Mouse (Mus musculus) limb, embryonic 13.5 days (tissue): ENCODE measurements around the gene Pacrg. TPM values are rescaled to one million over a fixed set of nuclear protein-coding genes. Genes with fewer than 3 reads are reported as not detected.

Experiments used
- ATAC-seq: fragments of 200-750 bp; cut with Nextera tagmentation; 2 replicates; pipeline ENCODE4 v1.8.0; 2017; ENCODE audit warnings: low read depth, moderate number of reproducible peaks, moderate TSS enrichment; ENCODE audit not compliant: low FRiP score
- H3K27ac ChIP-seq: fragments of 300-500 bp; sonication (generic); 2 replicates; pipeline ENCODE4 v1.5.1; 2015; ENCODE audit warnings: inconsistent platforms, mild to moderate bottlenecking, moderate library complexity
- H3K27me3 ChIP-seq: fragments of 300-500 bp; sonication (generic); 2 replicates; pipeline ENCODE4 v1.6.1; 2015; ENCODE audit warnings: mild to moderate bottlenecking, inconsistent platforms
- H3K36me3 ChIP-seq: fragments of 300-500 bp; sonication (generic); 2 replicates; pipeline ENCODE4 v1.6.1; 2015; ENCODE audit warnings: inconsistent platforms, mild to moderate bottlenecking, moderate library complexity
- H3K4me1 ChIP-seq: fragments of 300-500 bp; sonication (generic); 2 replicates; pipeline ENCODE4 v1.6.1; 2015; ENCODE audit warnings: inconsistent platforms
- H3K4me2 ChIP-seq: fragments of 300-500 bp; sonication (generic); replicated peaks from 2 replicates; pipeline ENCODE4 v1.6.1; 2015; ENCODE audit warnings: inconsistent platforms, mild to moderate bottlenecking, moderate library complexity
- H3K4me3 ChIP-seq: fragments of 300-500 bp; sonication (generic); 2 replicates; pipeline ENCODE4 v1.5.1; 2015; ENCODE audit warnings: moderate library complexity, mild to moderate bottlenecking, inconsistent platforms
- H3K9ac ChIP-seq: fragments of 300-500 bp; sonication (generic); 2 replicates; pipeline ENCODE4 v1.6.1; 2015; ENCODE audit warnings: mild to moderate bottlenecking, inconsistent platforms
- H3K9me3 ChIP-seq: fragments of 300-500 bp; sonication (generic); 2 replicates; pipeline ENCODE4 v1.6.1; 2016; ENCODE audit warnings: inconsistent platforms
- WGBS: fragments of 180-500 bp; shearing (Covaris S2); methylation state at CpG from one replicate; pipeline ENCODE4 v1.1.7; 2015; 5-methylcytosine and 5-hydroxymethylcytosine counted together
- polyA plus RNA-seq: library from polyadenylated mRNA; unstranded; fragments of >200 nt; fragmentation: Nextera tagmentation; extraction: Ambion mirVana; gene quantifications from 2 replicates; pipeline ENCODE4 v1.2.1, GENCODE M21; 2015

Pacrg gene
- polyA plus RNA-seq, 1 experiment from 2014 or later = 1.4 TPM

DNA sequence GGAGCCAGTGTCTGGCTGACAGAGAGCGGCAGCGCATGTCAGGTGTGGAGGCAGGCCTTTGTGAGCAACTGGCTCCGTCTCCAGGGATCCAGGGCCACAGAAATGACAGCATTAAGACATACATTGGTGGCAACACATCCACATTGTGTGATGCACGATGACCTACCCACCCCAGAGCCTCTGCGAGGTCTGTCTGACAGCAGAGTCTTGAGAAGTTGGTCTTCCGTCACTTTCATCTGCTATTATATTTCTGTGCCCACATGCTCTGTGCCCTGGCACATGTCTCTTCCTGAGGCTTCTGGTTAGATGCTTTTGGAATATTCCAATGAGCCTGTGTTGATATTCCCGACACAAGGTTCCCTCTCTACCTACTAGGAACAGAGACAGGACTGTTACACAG is 224.5 kb downstream of the Pacrg start:
- WGBS = 86% methylated on average over 7 of the region's 7 CpGs
- ATAC-seq = no peak
- H3K27ac ChIP-seq = no peak overlapping the region
- 0 out of 2 replicates have a peak, but pooled peaks cover 2% of the 10 kb centered on the region for H3K4me1 ChIP-seq
- H3K4me3 ChIP-seq = no peak overlapping the region
- H3K9ac ChIP-seq = no peak overlapping the region
- H3K36me3 ChIP-seq = no peaks in the 10 kb centered on the region
- H3K27me3 ChIP-seq = no peaks in the 10 kb centered on the region
- no peak overlapping the region for H3K4me2 ChIP-seq
- no peaks in the 10 kb centered on the region for H3K9me3 ChIP-seq

DNA sequence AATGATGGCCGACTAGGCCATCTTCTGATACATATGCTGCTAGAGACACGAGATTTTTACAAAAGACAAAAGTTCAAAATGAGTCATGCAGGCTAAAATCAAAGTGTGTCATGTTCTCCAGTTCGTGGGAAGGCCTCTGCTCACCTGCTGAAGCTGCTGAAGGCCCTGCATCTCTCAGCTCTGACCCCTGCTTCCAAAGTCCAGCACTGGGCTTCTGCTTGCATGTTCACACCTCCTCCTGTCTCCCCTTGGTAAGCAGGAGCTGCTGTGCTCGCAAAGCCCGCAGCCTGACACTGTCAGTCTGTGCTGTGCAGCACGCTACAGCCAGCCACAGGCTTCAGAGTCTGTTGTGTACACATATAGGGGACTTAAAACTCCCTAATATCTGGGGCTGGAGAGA is 225.4 kb downstream of the Pacrg start:
- WGBS = 83% methylated on average over 6 of the region's 6 CpGs
- ATAC-seq = no peak

DNA sequence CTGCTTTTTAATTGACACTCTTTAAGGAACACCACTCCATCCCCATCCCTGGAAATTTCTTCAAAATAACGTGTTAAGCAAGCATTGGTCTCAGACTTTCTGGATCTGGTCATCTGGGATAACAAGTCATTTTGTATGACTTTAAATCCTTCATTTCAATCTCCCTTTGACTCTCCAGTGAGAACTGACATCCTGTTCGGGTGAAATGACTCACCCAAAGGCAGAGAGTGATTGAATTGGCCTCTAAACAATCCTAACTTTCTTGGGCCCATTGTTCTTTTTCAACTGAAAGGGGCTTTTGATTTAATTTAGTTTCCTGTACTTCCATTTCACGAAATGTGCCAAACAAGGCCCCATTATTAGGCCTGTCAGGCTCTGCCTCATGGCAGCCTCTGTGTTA is 228.5 kb downstream of the Pacrg start:
- H3K36me3 ChIP-seq = no peaks in the 10 kb centered on the region
- no peaks in the 10 kb centered on the region for H3K27me3 ChIP-seq
- 0 out of 2 replicates have a peak, but pooled peaks cover 2% of the 10 kb centered on the region for H3K4me1 ChIP-seq
- H3K9me3 ChIP-seq = no peaks in the 10 kb centered on the region
- no peak overlapping the region for H3K27ac ChIP-seq
- no peak for ATAC-seq
- H3K4me3 ChIP-seq = no peak overlapping the region
- WGBS = 48% methylated on average over 3 of the region's 3 CpGs
- H3K4me2 ChIP-seq = no peak overlapping the region
- H3K9ac ChIP-seq = no peak overlapping the region

More for the DNA sequence above, 225.4 kb downstream of the Pacrg start:
- Histone ChIP-seq H3K9ac (no peak overlapping the region), H3K27me3 (no peaks in the 10 kb centered on the region), H3K4me2 (no peak overlapping the region), H3K4me1 (0 out of 2 replicates have a peak, but pooled peaks cover 2% of the 10 kb centered on the region), H3K9me3 (no peaks in the 10 kb centered on the region), H3K36me3 (no peaks in the 10 kb centered on the region), H3K4me3 (no peak overlapping the region), H3K27ac (no peak overlapping the region)

DNA sequence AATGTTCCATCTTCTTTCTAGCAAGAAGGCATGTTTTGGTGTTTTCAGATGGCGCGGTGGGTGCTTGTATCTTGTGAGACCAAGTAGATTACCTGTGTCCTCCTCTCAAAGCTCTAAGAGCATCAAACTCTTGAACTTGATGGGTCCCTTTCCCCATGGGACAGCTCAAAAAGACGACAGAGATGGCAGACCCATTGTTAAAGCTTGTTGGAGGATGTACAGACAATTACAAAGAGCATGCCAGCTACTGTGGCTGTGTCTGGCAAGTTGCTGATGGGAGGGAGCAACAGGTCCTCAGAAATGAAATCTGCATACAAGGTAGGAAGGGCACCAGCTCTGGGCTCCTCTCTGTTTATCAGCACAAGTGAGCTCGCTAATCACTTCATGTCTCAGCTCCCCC is 232.0 kb downstream of the Pacrg start:
- no peak overlapping the region for H3K27ac ChIP-seq
- H3K27me3 ChIP-seq = no peaks in the 10 kb centered on the region
- ATAC-seq = no peak
- no peaks in the 10 kb centered on the region for H3K36me3 ChIP-seq
- no peak overlapping the region for H3K9ac ChIP-seq
- H3K4me2 ChIP-seq = no peak overlapping the region
- no peaks in the 10 kb centered on the region for H3K9me3 ChIP-seq
- 0 out of 2 replicates have a peak, but pooled peaks cover 2% of the 10 kb centered on the region for H3K4me1 ChIP-seq
- H3K4me3 ChIP-seq = no peak overlapping the region
- 77% methylated on average over 4 of the region's 4 CpGs for WGBS

DNA sequence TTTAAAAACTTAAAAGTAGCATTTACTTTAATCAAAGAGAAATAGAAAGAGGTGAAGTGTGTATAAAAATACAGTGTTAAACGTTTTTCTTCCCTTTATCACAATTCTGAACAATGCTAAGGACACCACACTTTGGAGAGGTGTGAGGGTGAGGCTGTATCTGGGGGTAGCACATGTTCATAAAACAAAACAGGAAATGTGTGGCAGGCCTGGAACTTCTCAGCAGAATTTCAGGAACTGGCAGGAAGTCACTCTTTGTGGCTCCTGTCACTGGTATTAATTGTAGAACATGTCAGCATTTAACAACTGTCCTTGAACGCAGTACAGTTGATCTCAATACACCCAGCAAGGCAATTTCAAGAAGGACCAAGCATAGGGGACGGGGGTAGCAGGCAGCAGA is 234.0 kb downstream of the Pacrg start:
- Histone ChIP-seq H3K36me3 (no peaks in the 10 kb centered on the region), H3K27me3 (no peaks in the 10 kb centered on the region), H3K9me3 (no peaks in the 10 kb centered on the region), H3K9ac (no peak overlapping the region), H3K4me3 (no peak overlapping the region), H3K27ac (no peak overlapping the region), H3K4me2 (no peak overlapping the region), H3K4me1 (no peaks in the 10 kb centered on the region)
- ATAC-seq = no peak
- WGBS = 47% methylated on average over 3 of the region's 3 CpGs

DNA sequence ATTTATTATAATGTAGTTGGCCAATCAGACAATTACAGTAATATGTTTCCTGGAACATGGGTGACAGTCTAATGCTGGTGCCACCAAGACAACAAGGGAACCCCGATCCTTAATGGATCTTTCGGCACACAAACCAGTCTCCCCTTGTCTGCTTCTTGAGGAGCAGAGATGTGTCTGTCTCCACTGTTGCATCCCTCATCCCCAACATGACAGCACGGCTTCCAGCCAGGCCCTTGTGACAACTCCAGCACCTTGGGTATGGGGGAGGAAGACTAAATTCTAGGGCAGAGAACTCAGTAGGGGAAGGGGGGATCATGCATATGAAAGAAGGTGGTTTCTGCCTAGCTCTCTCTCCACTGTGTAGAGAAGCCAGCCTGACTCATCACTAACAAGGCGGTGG is 242.4 kb downstream of the Pacrg start:
- Histone ChIP-seq H3K9me3 (no peaks in the 10 kb centered on the region), H3K9ac (no peak overlapping the region), H3K27ac (no peak overlapping the region), H3K36me3 (no peaks in the 10 kb centered on the region), H3K4me1 (no peaks in the 10 kb centered on the region), H3K27me3 (no peaks in the 10 kb centered on the region), H3K4me3 (no peak overlapping the region), H3K4me2 (no peak overlapping the region)
- ATAC-seq = no peak
- WGBS = 84% methylated on average over 4 of the region's 4 CpGs

DNA sequence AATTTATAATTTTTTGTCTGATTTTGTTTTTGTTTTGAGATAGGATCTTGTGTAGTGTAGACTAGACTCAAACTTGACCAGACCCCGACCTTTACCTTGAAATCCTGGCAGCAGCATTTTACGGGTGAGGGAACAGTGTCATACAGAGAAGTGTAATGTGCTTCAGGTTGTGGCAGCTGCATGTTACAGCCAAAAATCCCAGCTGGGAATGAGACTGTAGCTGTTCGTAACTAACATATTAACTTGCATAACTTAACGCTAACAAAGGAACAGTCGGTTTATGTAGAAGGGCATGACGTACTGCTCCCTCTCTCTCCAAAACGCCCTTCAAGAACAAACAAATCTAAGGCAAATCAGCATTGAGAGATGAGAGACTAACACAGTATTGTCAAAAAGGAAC is 250.5 kb downstream of the Pacrg start:
- H3K9me3 ChIP-seq = no peaks in the 10 kb centered on the region
- H3K27ac ChIP-seq = no peak overlapping the region
- no peak for ATAC-seq
- peaks cover 5% of the 10 kb centered on the region; the same call in 1 of the 2 replicates for H3K4me1 ChIP-seq
- WGBS = 55% methylated on average over 7 of the region's 7 CpGs
- H3K4me2 ChIP-seq = no peak overlapping the region
- no peaks in the 10 kb centered on the region for H3K36me3 ChIP-seq
- no peak overlapping the region for H3K4me3 ChIP-seq
- H3K9ac ChIP-seq = no peak overlapping the region
- no peaks in the 10 kb centered on the region for H3K27me3 ChIP-seq

DNA sequence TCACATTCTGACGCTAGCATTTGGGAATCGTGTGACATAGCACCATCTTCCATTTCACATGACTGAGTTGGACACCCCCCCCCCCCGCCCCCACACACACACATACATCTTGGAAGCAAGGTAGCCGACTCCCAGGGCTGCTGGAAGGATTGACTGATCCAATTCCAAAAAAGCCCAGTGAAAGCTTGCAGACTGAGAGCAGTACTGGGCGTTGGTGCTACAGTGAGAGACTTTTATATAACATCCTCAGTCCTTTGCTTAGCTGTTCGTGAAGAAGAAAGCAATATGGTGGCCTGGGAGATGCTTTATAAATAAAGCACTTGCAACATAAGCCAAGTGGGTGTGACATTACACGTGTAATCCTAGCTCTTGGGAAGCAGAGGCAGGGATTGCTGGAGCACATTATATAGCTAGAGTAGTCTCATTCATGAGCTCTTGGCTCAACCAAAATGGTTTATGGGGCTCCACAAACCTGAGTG is 251.2 kb downstream of the Pacrg start:
- Histone ChIP-seq H3K27ac (no peak overlapping the region), H3K9ac (no peak overlapping the region), H3K36me3 (no peaks in the 10 kb centered on the region), H3K27me3 (no peaks in the 10 kb centered on the region), H3K4me2 (no peak overlapping the region), H3K9me3 (no peaks in the 10 kb centered on the region), H3K4me3 (no peak overlapping the region), H3K4me1 (peaks cover 6% of the 10 kb centered on the region; the same call in 1 of the 2 replicates)
- WGBS = 74% methylated on average over 7 of the region's 7 CpGs
- ATAC-seq = no peak

DNA sequence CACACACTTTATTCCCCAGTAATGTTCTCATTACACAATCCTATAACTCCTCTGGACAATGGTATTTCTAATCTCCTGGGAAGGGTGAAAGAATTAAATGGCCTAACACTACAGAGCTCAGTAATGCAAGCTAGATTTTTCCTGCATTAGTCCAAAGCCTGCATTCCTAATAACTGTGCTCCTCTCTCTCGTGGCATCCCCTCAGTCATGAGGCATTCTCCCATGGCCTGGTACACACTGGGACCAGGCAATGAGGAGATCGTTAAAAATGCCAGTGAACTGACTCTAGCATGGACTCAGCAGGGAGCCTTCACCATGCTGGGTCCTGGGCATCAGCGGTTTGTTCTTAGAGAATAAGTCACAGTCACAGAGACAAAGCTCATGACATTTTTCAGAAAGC is 256.8 kb downstream of the Pacrg start:
- WGBS = 46% methylated on average over 3 of the region's 3 CpGs
- no peaks in the 10 kb centered on the region for H3K27me3 ChIP-seq
- H3K36me3 ChIP-seq = no peaks in the 10 kb centered on the region
- no peaks in the 10 kb centered on the region for H3K9me3 ChIP-seq
- H3K4me2 ChIP-seq = no peak overlapping the region
- no peak overlapping the region for H3K4me3 ChIP-seq
- 0 out of 2 replicates have a peak, but pooled peaks cover 7% of the 10 kb centered on the region for H3K4me1 ChIP-seq
- no peak overlapping the region for H3K9ac ChIP-seq
- H3K27ac ChIP-seq = no peak overlapping the region
- no peak for ATAC-seq

DNA sequence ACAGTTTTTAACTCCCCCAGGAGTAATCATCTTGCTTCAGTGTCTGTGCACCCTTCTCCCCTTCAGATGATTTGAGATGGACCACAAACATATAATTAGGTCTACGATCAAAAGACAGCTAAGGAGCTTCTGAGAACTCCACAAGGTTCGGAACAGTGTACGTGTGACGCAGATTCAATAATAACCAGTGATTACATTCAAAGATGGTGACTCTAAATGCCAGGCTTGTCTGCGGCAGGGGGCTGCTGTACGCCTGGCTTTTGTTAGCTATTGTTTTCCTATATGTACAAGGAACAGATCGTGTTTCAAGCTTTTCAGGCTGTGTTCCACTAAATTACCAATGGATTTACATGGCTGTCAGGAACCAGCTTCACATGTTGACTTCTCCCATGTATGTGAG is 264.8 kb downstream of the Pacrg start:
- Histone ChIP-seq H3K9ac (no peak overlapping the region), H3K4me1 (no peaks in the 10 kb centered on the region), H3K4me2 (no peak overlapping the region), H3K27me3 (no peaks in the 10 kb centered on the region), H3K4me3 (no peak overlapping the region), H3K27ac (no peak overlapping the region), H3K36me3 (no peaks in the 10 kb centered on the region), H3K9me3 (no peaks in the 10 kb centered on the region)
- WGBS = 59% methylated on average over 7 of the region's 7 CpGs
- ATAC-seq = no peak

DNA sequence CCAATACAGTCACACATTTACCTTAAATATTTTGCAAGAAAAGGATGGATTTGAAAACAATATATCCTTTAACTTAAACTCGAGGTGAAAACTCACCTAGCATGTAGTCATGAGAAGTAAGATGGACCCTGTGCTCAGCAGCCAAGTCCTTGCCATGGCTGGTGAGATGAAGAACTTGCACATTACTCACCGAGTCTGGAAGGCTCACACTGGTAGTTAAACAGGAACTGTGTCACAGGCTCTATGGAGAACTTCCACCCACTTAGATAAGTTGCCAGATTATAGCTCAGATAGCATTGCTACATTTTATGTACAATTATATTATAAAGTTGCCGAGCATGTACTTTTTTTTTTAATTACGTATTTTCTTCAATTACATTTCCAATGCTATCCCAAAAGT is 267.7 kb downstream of the Pacrg start:
- no peak overlapping the region for H3K27ac ChIP-seq

DNA sequence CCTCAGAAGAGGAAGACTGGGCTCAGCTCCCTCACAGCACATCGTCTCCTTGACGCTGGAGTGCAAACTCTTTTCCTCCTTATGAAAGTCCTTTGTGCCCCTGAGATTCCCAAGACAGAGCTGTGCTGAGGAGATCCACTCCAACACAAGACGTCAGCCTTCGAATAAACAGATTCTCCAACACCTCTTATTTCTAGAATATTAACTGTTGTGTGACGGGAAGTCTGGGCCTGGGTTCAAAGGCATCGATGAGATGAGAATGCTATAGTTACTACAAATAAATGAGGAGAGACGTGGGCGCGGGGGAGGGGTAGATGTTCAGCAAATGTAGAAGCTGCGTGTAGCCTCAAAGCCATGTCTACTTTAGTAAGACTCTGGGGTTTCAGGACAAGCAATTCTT is 270.8 kb downstream of the Pacrg start:
- H3K4me3 ChIP-seq = no peak overlapping the region
- 80% methylated on average over 10 of the region's 10 CpGs for WGBS
- H3K4me1 ChIP-seq = 0 out of 2 replicates have a peak, but pooled peaks cover 5% of the 10 kb centered on the region
- no peaks in the 10 kb centered on the region for H3K9me3 ChIP-seq
- no peak overlapping the region for H3K4me2 ChIP-seq
- no peaks in the 10 kb centered on the region for H3K36me3 ChIP-seq
- H3K9ac ChIP-seq = no peak overlapping the region
- ATAC-seq = no peak
- H3K27me3 ChIP-seq = no peaks in the 10 kb centered on the region
- no peak overlapping the region for H3K27ac ChIP-seq

More for the DNA sequence above, 267.7 kb downstream of the Pacrg start:
- 90% methylated on average over 4 of the region's 4 CpGs for WGBS
- no peak overlapping the region for H3K4me2 ChIP-seq
- no peaks in the 10 kb centered on the region for H3K9me3 ChIP-seq
- no peak for ATAC-seq
- H3K36me3 ChIP-seq = no peaks in the 10 kb centered on the region
- no peaks in the 10 kb centered on the region for H3K27me3 ChIP-seq
- no peak overlapping the region for H3K4me3 ChIP-seq
- no peaks in the 10 kb centered on the region for H3K4me1 ChIP-seq
- no peak overlapping the region for H3K9ac ChIP-seq

DNA sequence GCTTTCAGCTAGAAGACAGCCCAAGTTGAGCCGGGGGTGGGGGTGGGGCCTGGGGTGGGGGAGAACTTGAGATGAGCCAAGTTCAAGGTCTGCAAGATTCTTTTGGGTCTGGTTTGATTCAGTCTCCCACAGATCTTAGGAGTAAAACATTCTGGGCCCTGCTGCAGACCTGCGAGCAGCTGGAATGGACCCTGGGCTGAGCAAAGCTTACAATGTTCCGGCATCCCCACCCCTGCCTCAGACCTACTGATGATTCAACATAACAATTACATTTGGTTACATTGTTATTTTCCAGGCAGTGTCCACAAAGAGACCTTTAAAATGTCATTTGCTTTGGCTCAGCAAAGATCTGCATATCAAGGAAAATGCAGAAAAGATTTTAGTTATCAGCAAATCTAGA is 272.7 kb downstream of the Pacrg start:
- H3K9ac ChIP-seq = no peak overlapping the region
- H3K4me3 ChIP-seq = no peak overlapping the region
- no peaks in the 10 kb centered on the region for H3K36me3 ChIP-seq
- no peaks in the 10 kb centered on the region for H3K9me3 ChIP-seq
- no peak for ATAC-seq
- no peak overlapping the region for H3K27ac ChIP-seq
- 81% methylated on average over 3 of the region's 3 CpGs for WGBS
- H3K27me3 ChIP-seq = no peaks in the 10 kb centered on the region
- H3K4me1 ChIP-seq = 0 out of 2 replicates have a peak, but pooled peaks cover 5% of the 10 kb centered on the region
- H3K4me2 ChIP-seq = no peak overlapping the region
